Comparison of ENCODE assay signal across 8 mouse cellular contexts in the genomic region with DNA sequence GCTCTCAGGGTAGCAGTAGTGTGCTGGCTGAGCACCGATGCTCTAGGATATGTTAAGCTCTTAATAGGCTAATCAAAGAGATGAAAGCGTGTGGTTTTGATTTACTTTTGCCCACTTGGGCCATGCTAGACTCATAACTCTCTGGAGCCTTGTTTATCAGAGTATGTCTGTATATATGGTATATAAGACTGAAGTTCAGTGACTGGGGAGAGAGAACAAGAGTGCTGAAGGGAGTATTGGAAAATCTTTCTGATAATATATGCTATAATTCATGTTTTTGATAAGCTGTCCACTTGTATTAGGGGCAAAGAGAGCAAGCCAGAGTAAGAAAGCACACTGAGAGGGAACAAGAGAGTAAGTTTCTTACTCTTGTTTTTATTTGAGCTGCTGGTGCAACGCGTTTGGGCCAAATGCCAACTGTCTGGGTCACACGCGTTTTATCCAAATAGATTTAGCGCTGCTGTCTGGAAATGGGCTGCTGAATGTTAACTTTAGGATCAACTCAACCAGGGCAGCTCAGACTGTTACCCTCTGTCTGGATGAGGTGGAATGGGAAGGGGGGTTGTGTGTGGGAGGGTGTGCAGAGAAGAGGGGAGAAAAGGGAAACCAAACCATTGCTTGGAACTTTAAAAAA. TPM values are rescaled to one million over a fixed set of nuclear protein-coding genes. Genes with fewer than 3 reads are reported as not detected.
DNase-seq lines count a peak whose midpoint lies in the region; ATAC-seq and TF ChIP-seq lines count a peak whose summit lies in the region.

No protein-coding gene starts in this region.

- H3K4me1 ChIP-seq in intestine, postnatal 0 days (replicated peaks; ENCODE audit: control insufficient read depth, insufficient read depth, low read length) = no peaks in the 10 kb centered on the region
- peaks cover 1% of the 10 kb centered on the region; the same call in 1 of the 2 replicates for H3K4me1 ChIP-seq in liver, adult 2 months (ENCODE audit: control insufficient read depth, insufficient read depth, low read length)
- peaks cover 25% of the 10 kb centered on the region; the same call in 1 of the 2 replicates for H3K4me1 ChIP-seq in midbrain, embryonic 15.5 days

- no peaks in the 10 kb centered on the region for H3K79me2 ChIP-seq in liver, adult 2 months (ENCODE audit: control insufficient read depth, insufficient read depth, low read length)

- H3K4me2 ChIP-seq in intestine, postnatal 0 days (replicated peaks; ENCODE audit: low read depth) = peak overlapping the region; percentile 79
- peak overlapping the region; percentile 80 for H3K4me2 ChIP-seq in midbrain, embryonic 15.5 days

- peak; percentile 75 for DNase-seq in 416B (ENCODE audit: low read depth)
- peak; percentile 54 for DNase-seq in adrenal gland, adult 8-10 months
- DNase-seq in embryo, embryonic 9.5 days (ENCODE audit: extremely low spot score) = peak; percentile 46
- DNase-seq in heart, adult 18-20 months = peak; percentile 80 to 88
- DNase-seq in liver, adult 2 months (ENCODE audit: extremely low read depth, low read depth, low spot score) = peak; percentile 86
- DNase-seq in thymus, postnatal 14 days = peak; percentile 9

- WGBS in intestine, postnatal 0 days = 4% methylated on average over 7 of the region's 7 CpGs
- 2% methylated on average over 7 of the region's 7 CpGs for WGBS in liver, adult 2 months
- WGBS in midbrain, embryonic 15.5 days = 1% methylated on average over 7 of the region's 7 CpGs

- TF ChIP-seq CTCF in intestine, postnatal 0 days (IDR thresholded peaks at IDR 0.05; ENCODE audit: low read depth) = no peak
- TF ChIP-seq CTCF in liver, adult 2 months (IDR thresholded peaks at IDR 0.05; ENCODE audit: low read depth, low read length) = no peak

- H3K36me3 ChIP-seq in intestine, postnatal 0 days (ENCODE audit: control insufficient read depth, insufficient read depth) = no peaks in the 10 kb centered on the region
- H3K36me3 ChIP-seq in liver, adult 2 months (ENCODE audit: control insufficient read depth, insufficient read depth, low read length) = no peaks in the 10 kb centered on the region
- no peaks in the 10 kb centered on the region for H3K36me3 ChIP-seq in midbrain, embryonic 15.5 days (replicated peaks)

- no peak for ATAC-seq in intestine, postnatal 0 days
- peak; percentile 51; the same call in 1 of the 2 replicates for ATAC-seq in midbrain, embryonic 15.5 days (replicated peaks)

- no peaks in the 10 kb centered on the region for H3K27me3 ChIP-seq in intestine, postnatal 0 days (replicated peaks; ENCODE audit: control insufficient read depth, insufficient read depth, low read length)
- no peaks in the 10 kb centered on the region for H3K27me3 ChIP-seq in liver, adult 2 months (ENCODE audit: control insufficient read depth, insufficient read depth, low read length)
- no peaks in the 10 kb centered on the region for H3K27me3 ChIP-seq in midbrain, embryonic 15.5 days (replicated peaks)

- H3K9ac ChIP-seq in intestine, postnatal 0 days (ENCODE audit: low read depth, low read length) = 0 out of 2 replicates have a peak overlapping the region, but pooled peaks have one; percentile 26
- peak overlapping the region; percentile 66; the same call in 1 of the 2 replicates for H3K9ac ChIP-seq in liver, adult 2 months (ENCODE audit: low read depth, low read length)
- H3K9ac ChIP-seq in midbrain, embryonic 15.5 days = peak overlapping the region; percentile 22; the same call in 1 of the 2 replicates

- H3K4me3 ChIP-seq in intestine, postnatal 0 days (ENCODE audit: low read depth, low read length) = peak overlapping the region; percentile 59
- peak overlapping the region; percentile 52 for H3K4me3 ChIP-seq in liver, adult 2 months (ENCODE audit: insufficient read depth, low read depth, low read length)
- peak overlapping the region; percentile 42 for H3K4me3 ChIP-seq in midbrain, embryonic 15.5 days

- H3K27ac ChIP-seq in intestine, postnatal 0 days (ENCODE audit: low read depth, low read length) = peak overlapping the region; percentile 41
- H3K27ac ChIP-seq in liver, adult 2 months (replicated peaks; ENCODE audit: insufficient read depth, low read depth, low read length) = peak overlapping the region; percentile 78
- peak overlapping the region; percentile 65 for H3K27ac ChIP-seq in midbrain, embryonic 15.5 days

- TF ChIP-seq POLR2A in liver, adult 2 months (IDR thresholded peaks at IDR 0.05; ENCODE audit: extremely low read depth, insufficient read depth, low read length) = no peak

- no peaks in the 10 kb centered on the region for H3K9me3 ChIP-seq in intestine, postnatal 0 days (ENCODE audit: control insufficient read depth)
- H3K9me3 ChIP-seq in midbrain, embryonic 15.5 days = no peaks in the 10 kb centered on the region

RNA-seq across cellular contexts. Expression of a gene that starts 0.7 kb away (rescaled TPM):
- 10 to 100 TPM in 1 of 4 experiments, 1 to 10 TPM in 3; 1.5 to 10.0 (median 5.5) TPM for total RNA-seq in adrenal gland, adult 8-10 months (2022)
- 1 to 10 TPM; 1.5 to 3.7 TPM for total RNA-seq in heart, adult 18-20 months (2021)
- polyA plus RNA-seq in intestine, postnatal 0 days (2015; fragmentation: Nextera tagmentation; extraction: Ambion mirVana) = 0.37 and 0.58 TPM in 2 replicates
- total RNA-seq in liver, adult 2 months (2014; rRNA removed) = 2.1 and 4.4 TPM in 2 replicates
- polyA plus RNA-seq in liver, adult 2 months (2012; rRNA removed) = 0.25 and 0.75 TPM in 2 replicates
- polyA plus RNA-seq in midbrain, embryonic 15.5 days (2015; fragmentation: Nextera tagmentation; extraction: Ambion mirVana) = 1.7 and 1.8 TPM in 2 replicates

RNA-seq across cellular contexts. Expression of a gene that starts 59.7 kb away (rescaled TPM):
- 10 to 100 TPM; 12.2 to 15.9 (median 13.9) TPM for total RNA-seq in adrenal gland, adult 8-10 months (2022)
- 1 to 10 TPM; 6.2 to 7.1 TPM for total RNA-seq in heart, adult 18-20 months (2021)
- 5.0 and 6.3 TPM in 2 replicates for polyA plus RNA-seq in intestine, postnatal 0 days (2015; fragmentation: Nextera tagmentation; extraction: Ambion mirVana)
- 9.5 and 11.2 TPM in 2 replicates for total RNA-seq in liver, adult 2 months (2014; rRNA removed)
- 0.90 and 1.0 TPM in 2 replicates for polyA plus RNA-seq in liver, adult 2 months (2012; rRNA removed)
- polyA plus RNA-seq in midbrain, embryonic 15.5 days (2015; fragmentation: Nextera tagmentation; extraction: Ambion mirVana) = 6.6 and 6.9 TPM in 2 replicates

RNA-seq across cellular contexts. Expression of a gene that starts 59.9 kb away (rescaled TPM):
- total RNA-seq in adrenal gland, adult 8-10 months (2022) = 1 to 10 TPM in 3 of 4 experiments, under 1 TPM in 1; 0.80 to 2.4 (median 1.4) TPM
- total RNA-seq in heart, adult 18-20 months (2021) = under 1 TPM in 1 of 2 experiments, not detected in 1; 0.77 TPM
- polyA plus RNA-seq in intestine, postnatal 0 days (2015; fragmentation: Nextera tagmentation; extraction: Ambion mirVana) = 23.9 and 25.1 TPM in 2 replicates
- total RNA-seq in liver, adult 2 months (2014; rRNA removed) = 1.3 and 1.5 TPM in 2 replicates
- polyA plus RNA-seq in liver, adult 2 months (2012; rRNA removed) = 0.12 and 0.27 TPM in 2 replicates
- 10.6 and 11.6 TPM in 2 replicates for polyA plus RNA-seq in midbrain, embryonic 15.5 days (2015; fragmentation: Nextera tagmentation; extraction: Ambion mirVana)

Comparison
In these comparisons a context has a peak if more than half of its experiments do, and no peak if none do; other contexts are left out.
1. DNase-seq: peak in every context shown above with its lines; median percentile 86 in liver, adult 2 months; 84 in heart, adult 18-20 months; 75 in 416B; 54 in adrenal gland, adult 8-10 months; 46 in embryo, embryonic 9.5 days; 9 in thymus, postnatal 14 days.